Mouse (Mus musculus) heart, embryonic 13.5 days (tissue): ENCODE measurements around the gene Zbtb11. TPM values are rescaled to one million over a fixed set of nuclear protein-coding genes. Genes with fewer than 3 reads are reported as not detected.

Source experiments
- ATAC-seq: fragments of 200-750 bp; cut with Nextera tagmentation; 2 replicates; pipeline ENCODE4 v1.8.0; 2017; ENCODE audit warnings: moderate TSS enrichment; ENCODE audit not compliant: insufficient number of reproducible peaks, low FRiP score, low TSS enrichment; ENCODE audit errors: extremely low read depth
- H3K27ac ChIP-seq: fragments of 300-500 bp; sonication (generic); replicated peaks from 2 replicates; pipeline ENCODE4 v1.5.1; 2015; ENCODE audit warnings: moderate library complexity, mild to moderate bottlenecking, inconsistent platforms
- H3K27me3 ChIP-seq: fragments of 300-500 bp; sonication (generic); replicated peaks from 2 replicates; pipeline ENCODE4 v1.6.1; 2015; ENCODE audit warnings: mild to moderate bottlenecking, inconsistent platforms
- H3K36me3 ChIP-seq: fragments of 300-500 bp; sonication (generic); 2 replicates; pipeline ENCODE4 v1.6.1; 2015; ENCODE audit warnings: mild to moderate bottlenecking, inconsistent platforms
- H3K4me1 ChIP-seq: fragments of 300-500 bp; sonication (generic); 2 replicates; pipeline ENCODE4 v1.6.1; 2015; ENCODE audit warnings: inconsistent platforms
- H3K4me2 ChIP-seq: fragments of 300-500 bp; sonication (generic); 2 replicates; pipeline ENCODE4 v1.6.1; 2015; ENCODE audit warnings: inconsistent platforms, mild to moderate bottlenecking, moderate library complexity
- H3K4me3 ChIP-seq: fragments of 300-500 bp; sonication (generic); 2 replicates; pipeline ENCODE4 v1.5.1; 2015; ENCODE audit warnings: moderate library complexity, mild to moderate bottlenecking, inconsistent platforms
- H3K9ac ChIP-seq: fragments of 300-500 bp; sonication (generic); 2 replicates; pipeline ENCODE4 v1.6.1; 2015; ENCODE audit warnings: inconsistent platforms, mild to moderate bottlenecking, moderate library complexity
- H3K9me3 ChIP-seq: fragments of 300-500 bp; sonication (generic); 2 replicates; pipeline ENCODE4 v1.6.1; 2016; ENCODE audit warnings: inconsistent platforms
- WGBS: fragments of 180-500 bp; shearing (Covaris S2); methylation state at CpG from one replicate; pipeline ENCODE4 v1.1.7; 2015; ENCODE audit warnings: mixed read lengths; 5-methylcytosine and 5-hydroxymethylcytosine counted together
- polyA plus RNA-seq: library from polyadenylated mRNA; unstranded; fragments of >200 nt; fragmentation: Nextera tagmentation; extraction: Ambion mirVana; gene quantifications from 2 replicates; pipeline ENCODE4 v1.2.1, GENCODE M21; 2015

The Zbtb11 gene
- polyA plus RNA-seq, 1 experiment from 2014 or later: 10.7 TPM

DNA sequence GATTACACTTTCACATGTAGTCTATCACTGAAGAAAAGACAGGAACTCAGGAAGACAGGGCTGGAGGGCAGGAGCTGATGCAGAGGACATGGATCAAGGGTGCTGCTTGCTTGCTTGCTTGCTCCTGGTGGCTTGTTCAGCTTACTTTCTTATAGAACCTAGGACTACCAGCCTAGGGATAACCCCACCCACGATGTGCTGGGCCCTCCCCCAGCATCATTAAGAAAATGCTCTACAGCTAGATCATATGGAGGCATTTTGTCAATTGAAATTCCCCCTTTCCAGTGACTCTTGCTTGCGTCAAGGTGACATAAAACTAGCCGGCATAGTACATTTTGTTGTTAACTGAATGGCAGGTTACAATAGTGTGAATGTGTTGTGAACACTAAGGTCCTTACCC lies 82.2 kb downstream of the Zbtb11 start:
- Histone ChIP-seq H3K36me3 (no peaks in the 10 kb centered on the region), H3K9me3 (no peaks in the 10 kb centered on the region), H3K4me1 (no peaks in the 10 kb centered on the region), H3K9ac (no peak overlapping the region), H3K4me3 (no peak overlapping the region), H3K27me3 (no peaks in the 10 kb centered on the region), H3K4me2 (no peak overlapping the region), H3K27ac (no peak overlapping the region)
- no peak for ATAC-seq
- WGBS: 71% methylated on average over 3 of the region's 3 CpGs

DNA sequence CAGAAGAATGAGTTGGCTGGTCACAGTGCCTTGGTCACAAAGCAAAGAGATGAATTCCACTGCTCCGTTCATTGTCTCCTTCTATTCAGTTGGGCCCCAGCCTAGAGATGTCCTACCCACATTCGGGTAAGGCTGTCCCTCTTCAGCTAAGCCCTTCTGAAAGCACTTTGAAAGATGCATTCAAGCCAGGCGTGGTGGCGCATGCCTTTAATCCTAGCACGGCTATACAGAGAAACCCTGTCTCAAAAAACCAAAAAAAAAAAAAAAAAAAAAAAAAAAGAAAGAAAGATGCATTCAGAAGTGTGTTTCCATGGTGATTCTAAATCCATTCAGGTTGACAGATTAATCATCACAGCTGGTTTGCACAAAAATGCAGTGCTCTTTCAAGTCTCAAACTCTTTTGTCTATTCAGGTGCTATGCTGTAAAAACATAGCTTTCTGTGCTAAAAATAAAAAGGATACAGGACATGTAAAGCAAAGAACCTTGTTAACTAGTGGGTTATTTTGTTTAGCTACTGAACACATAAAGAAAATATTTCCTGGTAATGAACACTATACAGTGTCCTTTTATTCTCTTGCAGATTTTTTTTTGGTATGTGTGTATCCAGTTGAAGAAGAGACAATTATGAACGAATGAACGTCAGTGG lies 83.4 kb downstream of the Zbtb11 start:
- H3K9ac ChIP-seq: no peak overlapping the region
- H3K36me3 ChIP-seq: no peaks in the 10 kb centered on the region
- ATAC-seq: no peak
- H3K4me2 ChIP-seq: no peak overlapping the region
- H3K9me3 ChIP-seq: no peaks in the 10 kb centered on the region
- H3K27me3 ChIP-seq: no peaks in the 10 kb centered on the region
- WGBS: 71% methylated on average over 7 of the region's 7 CpGs
- H3K27ac ChIP-seq: no peak overlapping the region
- no peaks in the 10 kb centered on the region for H3K4me1 ChIP-seq
- no peak overlapping the region for H3K4me3 ChIP-seq

DNA sequence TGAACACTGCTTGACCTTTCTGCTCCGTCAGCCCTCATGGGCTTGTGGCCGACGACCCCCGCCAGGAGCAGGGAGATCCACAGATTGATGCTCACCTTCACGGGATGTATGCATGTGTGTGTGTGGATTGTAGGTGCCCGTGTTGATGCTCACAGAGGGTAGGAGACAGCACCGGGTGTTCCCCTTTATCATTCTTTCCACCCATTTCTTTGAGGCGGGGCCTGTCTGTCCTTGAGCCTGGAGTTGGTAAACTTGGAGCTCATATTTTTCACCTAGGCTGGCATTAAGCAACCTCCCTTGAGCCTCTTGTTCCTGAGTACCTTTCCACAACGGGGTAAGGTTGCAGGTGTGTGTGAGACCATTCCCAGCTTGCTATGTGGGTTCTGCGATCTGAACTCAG lies 84.5 kb downstream of the Zbtb11 start:
- Histone ChIP-seq H3K4me3 (no peak overlapping the region), H3K4me1 (no peaks in the 10 kb centered on the region), H3K27me3 (no peaks in the 10 kb centered on the region), H3K27ac (no peak overlapping the region), H3K4me2 (no peak overlapping the region), H3K9me3 (no peaks in the 10 kb centered on the region), H3K9ac (no peak overlapping the region), H3K36me3 (no peaks in the 10 kb centered on the region)
- 75% methylated on average over 10 of the region's 10 CpGs for WGBS
- no peak for ATAC-seq

Other genes with a start within 250 kb of the Zbtb11 start
- 2.1 and 2.5 TPM in 2 replicates for gene Nfkbiz, start 135.0 kb upstream of the Zbtb11 start, polyA plus RNA-seq
- gene Nxpe3, start 78.6 kb upstream of the Zbtb11 start, polyA plus RNA-seq: 0.53 and 0.59 TPM in 2 replicates
- gene Cep97, start 39.0 kb upstream of the Zbtb11 start, polyA plus RNA-seq: 7.5 and 9.1 TPM in 2 replicates
- gene Rpl24, start 7.6 kb upstream of the Zbtb11 start, polyA plus RNA-seq: 547 and 552 TPM in 2 replicates
- gene Pcnp, start 55.9 kb downstream of the Zbtb11 start, polyA plus RNA-seq: 144 and 158 TPM in 2 replicates
- gene Trmt10c, start 63.9 kb downstream of the Zbtb11 start, polyA plus RNA-seq: 18.2 and 18.8 TPM in 2 replicates
- gene Senp7, start 74.5 kb downstream of the Zbtb11 start, polyA plus RNA-seq: 18.9 and 19.0 TPM in 2 replicates
- 0.07 and 0.20 TPM in 2 replicates for gene Impg2, start 230.4 kb downstream of the Zbtb11 start, polyA plus RNA-seq